Mouse (Mus musculus) hindbrain, postnatal 0 days (tissue): ENCODE measurements at regions not wholly inside any gene's neighbourhood (a gene's known extent, or its start where the extent isn't known, plus 50 kb on each side); places are given as distances from the start of the nearest gene placed in this dataset.

Source experiments
- ATAC-seq: fragments of 200-750 bp; cut with Nextera tagmentation; 2 replicates; pipeline ENCODE4 v1.8.0; 2017; ENCODE audit warnings: mild to moderate bottlenecking, moderate TSS enrichment, moderate library complexity
- DNase-seq: peaks from one replicate; pipeline ENCODE4 v3.0.0-alpha.2; 2015; ENCODE audit warnings: low spot score
- H3K27ac ChIP-seq: fragments of 300-500 bp; sonication (generic); 2 replicates; pipeline ENCODE4 v1.5.1; 2014; ENCODE audit warnings: mild to moderate bottlenecking
- H3K27me3 ChIP-seq: fragments of 300-500 bp; sonication (generic); 2 replicates; pipeline ENCODE4 v1.6.1; 2014; ENCODE audit warnings: low read length, mixed read lengths; ENCODE audit not compliant: insufficient read depth
- H3K36me3 ChIP-seq: fragments of 300-500 bp; sonication (generic); 2 replicates; pipeline ENCODE4 v1.6.1; 2014; ENCODE audit warnings: low read length, mixed read lengths; ENCODE audit not compliant: insufficient read depth
- H3K4me1 ChIP-seq: fragments of 300-500 bp; sonication (generic); 2 replicates; pipeline ENCODE4 v1.6.1; 2014; ENCODE audit warnings: antibody characterized with exemption, low read length, mixed read lengths; ENCODE audit not compliant: insufficient read depth
- H3K4me2 ChIP-seq: fragments of 300-500 bp; sonication (generic); 2 replicates; pipeline ENCODE4 v1.6.1; 2014; ENCODE audit warnings: low read depth, mild to moderate bottlenecking, low read length, moderate library complexity, mixed read lengths
- H3K4me3 ChIP-seq: fragments of 300-500 bp; sonication (generic); 2 replicates; pipeline ENCODE4 v1.5.1; 2014; ENCODE audit warnings: low read length
- H3K9ac ChIP-seq: fragments of 300-500 bp; sonication (generic); replicated peaks from 2 replicates; pipeline ENCODE4 v1.6.1; 2014; ENCODE audit warnings: mild to moderate bottlenecking, low read length, moderate library complexity, mixed read lengths
- H3K9me3 ChIP-seq: fragments of 300-500 bp; sonication (generic); 2 replicates; pipeline ENCODE4 v1.6.1; 2016; ENCODE audit warnings: low read length, mixed read lengths
- CTCF ChIP-seq: IDR thresholded peaks from 2 replicates; pipeline ENCODE4 v1.5.1; 2016; ENCODE audit warnings: antibody characterized with exemption, control low read depth, low read depth
- WGBS: fragments of 180-500 bp; shearing (Covaris S2); extraction: QIAGEN DNeasy Blood & Tissue Kit; methylation state at CpG from one replicate; pipeline ENCODE4 v1.1.7; 2014; 5-methylcytosine and 5-hydroxymethylcytosine counted together

DNA sequence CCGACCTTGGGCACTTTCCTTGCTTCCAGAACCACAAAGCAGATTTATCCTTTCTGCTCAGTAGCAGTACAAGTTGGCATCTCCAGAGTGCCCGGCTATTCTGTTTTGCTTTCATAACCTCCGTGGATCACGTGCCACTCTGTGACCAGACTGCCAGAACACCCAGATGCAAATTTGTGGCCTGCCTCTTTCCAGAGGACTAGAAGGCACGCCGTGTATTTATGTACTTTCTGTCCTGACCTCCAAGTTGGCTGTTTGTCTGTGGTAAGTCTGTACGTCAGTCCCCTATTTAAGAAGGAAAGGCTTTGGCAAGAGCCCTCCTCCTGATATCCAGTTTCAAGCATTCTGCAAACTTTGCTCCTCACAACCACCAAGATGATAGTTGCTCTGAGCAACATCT is 319.6 kb upstream of the Dynlrb2 start:
- TF ChIP-seq CTCF, result no peak
- Histone ChIP-seq H3K4me2 (no peak overlapping the region), H3K4me3 (no peak overlapping the region), H3K27ac (no peak overlapping the region), H3K9ac (no peak overlapping the region), H3K27me3 (no peaks in the 10 kb centered on the region), H3K9me3 (no peaks in the 10 kb centered on the region), H3K36me3 (no peaks in the 10 kb centered on the region), H3K4me1 (no peaks in the 10 kb centered on the region)
- ATAC-seq (no peak), DNase-seq (no peak)
- WGBS, result 84% methylated on average over 7 of the region's 7 CpGs

DNA sequence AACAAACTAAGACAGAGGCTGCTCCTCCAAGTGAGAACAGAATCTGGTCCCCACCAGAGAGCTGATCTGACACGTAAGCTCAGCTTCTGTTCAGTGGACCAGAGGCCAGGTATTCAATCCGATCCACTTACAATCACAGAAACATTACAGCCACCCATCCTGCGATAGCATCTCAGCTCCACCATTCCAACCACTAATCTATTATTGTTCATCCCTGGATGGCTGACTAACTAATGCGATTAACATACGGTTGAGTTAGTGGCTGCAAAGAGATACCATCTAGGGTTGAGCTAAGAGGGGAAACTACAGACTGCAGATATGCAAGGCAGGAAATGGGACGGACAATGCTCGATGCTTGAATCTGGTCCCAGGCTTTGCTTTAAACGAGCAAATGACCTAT is 320.5 kb upstream of the Dynlrb2 start:
- Histone ChIP-seq H3K27me3 (no peaks in the 10 kb centered on the region), H3K9ac (no peak overlapping the region), H3K4me3 (no peak overlapping the region), H3K9me3 (no peaks in the 10 kb centered on the region), H3K27ac (no peak overlapping the region), H3K4me1 (no peaks in the 10 kb centered on the region), H3K36me3 (no peaks in the 10 kb centered on the region), H3K4me2 (no peak overlapping the region)
- ATAC-seq (no peak), DNase-seq (no peak)
- 76% methylated on average over 8 of the region's 8 CpGs for WGBS
- no peak for TF ChIP-seq CTCF

DNA sequence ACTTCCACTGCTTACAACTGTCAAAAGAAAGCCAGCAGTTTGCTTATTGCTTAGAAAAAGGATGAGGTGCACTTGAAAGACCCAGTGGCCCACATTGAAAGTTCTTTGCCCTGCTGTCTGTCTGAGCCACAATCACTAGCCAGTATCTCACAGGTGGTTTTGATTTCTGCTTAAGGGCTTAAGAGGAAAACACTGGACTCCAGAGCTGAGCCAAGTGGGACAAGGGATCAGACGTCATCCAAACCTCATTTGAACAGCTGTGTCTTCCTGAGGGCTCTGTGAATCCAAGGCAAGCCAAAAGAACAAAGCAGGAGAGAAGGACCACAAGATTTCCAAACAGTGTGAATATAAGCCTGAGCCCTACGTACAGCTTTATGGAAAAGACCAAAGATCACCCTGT is 326.8 kb upstream of the Dynlrb2 start:
- DNase-seq (no peak), ATAC-seq (no peak)
- H3K4me1 ChIP-seq, result no peaks in the 10 kb centered on the region
- WGBS, result 78% methylated on average over 2 of the region's 2 CpGs
- no peak overlapping the region for H3K4me3 ChIP-seq
- no peak for TF ChIP-seq CTCF
- no peak overlapping the region for H3K9ac ChIP-seq
- no peak overlapping the region for H3K4me2 ChIP-seq
- H3K9me3 ChIP-seq, result no peaks in the 10 kb centered on the region
- H3K27me3 ChIP-seq, result no peaks in the 10 kb centered on the region
- no peak overlapping the region for H3K27ac ChIP-seq
- H3K36me3 ChIP-seq, result no peaks in the 10 kb centered on the region

DNA sequence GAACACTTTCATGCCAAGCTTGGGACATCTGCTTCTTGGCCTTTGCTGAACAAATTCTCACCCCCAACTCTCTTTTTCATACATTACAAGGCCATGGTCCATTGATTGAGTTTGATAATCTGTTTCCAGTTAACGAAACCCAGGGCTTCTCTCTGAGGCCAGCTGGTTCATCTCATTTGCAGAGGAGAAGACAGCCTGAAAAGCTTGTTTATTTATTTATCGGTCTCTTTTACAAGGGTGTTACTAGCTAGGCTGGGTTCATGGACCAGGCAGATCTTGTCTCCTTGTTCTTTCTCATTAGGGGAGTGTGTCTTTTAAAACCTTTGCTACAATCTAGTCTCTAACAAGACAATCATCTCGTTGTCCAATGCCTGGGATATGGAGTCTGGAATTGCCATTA is 329.9 kb upstream of the Dynlrb2 start:
- no peak for ATAC-seq
- Histone ChIP-seq H3K9me3 (no peaks in the 10 kb centered on the region), H3K4me3 (no peak overlapping the region), H3K36me3 (no peaks in the 10 kb centered on the region), H3K27me3 (no peaks in the 10 kb centered on the region), H3K9ac (no peak overlapping the region), H3K27ac (no peak overlapping the region), H3K4me1 (no peaks in the 10 kb centered on the region), H3K4me2 (no peak overlapping the region)
- DNase-seq, result no peak
- TF ChIP-seq CTCF, result no peak
- WGBS, result 69% methylated on average over 3 of the region's 3 CpGs

DNA sequence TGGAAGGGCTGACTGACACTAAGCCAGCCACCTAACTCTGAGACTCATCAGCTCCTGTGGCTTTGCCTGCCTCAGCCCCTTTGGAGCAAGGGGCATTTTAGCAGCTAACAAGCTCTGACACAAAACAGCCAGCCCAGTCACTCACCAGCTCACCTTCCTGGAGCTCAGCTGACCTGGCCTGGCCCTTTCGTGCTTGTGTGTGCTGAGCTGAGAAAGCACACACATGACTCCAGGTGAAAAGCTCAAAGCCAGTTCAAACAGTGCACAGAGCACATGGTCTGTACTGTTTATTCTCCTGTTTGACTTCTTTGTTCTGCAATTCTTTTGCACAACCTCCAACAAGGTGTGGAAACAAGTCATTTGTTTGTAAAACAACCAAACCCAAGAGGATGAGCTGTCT is 330.8 kb upstream of the Dynlrb2 start:
- H3K4me3 ChIP-seq, result no peak overlapping the region
- no peak overlapping the region for H3K9ac ChIP-seq
- no peak for ATAC-seq
- 71% methylated on average over 1 of the region's 1 CpGs for WGBS
- no peaks in the 10 kb centered on the region for H3K9me3 ChIP-seq
- no peak overlapping the region for H3K4me2 ChIP-seq
- H3K27ac ChIP-seq, result no peak overlapping the region
- H3K4me1 ChIP-seq, result no peaks in the 10 kb centered on the region
- no peaks in the 10 kb centered on the region for H3K36me3 ChIP-seq
- H3K27me3 ChIP-seq, result no peaks in the 10 kb centered on the region
- no peak for DNase-seq
- TF ChIP-seq CTCF, result no peak

GRCm38 (mm10) chr8:116167874-116168273 is 336.9 kb upstream of the Dynlrb2 start:
- H3K4me2 ChIP-seq, result no peak overlapping the region
- no peak for ATAC-seq
- H3K27me3 ChIP-seq, result no peaks in the 10 kb centered on the region
- H3K4me3 ChIP-seq, result no peak overlapping the region
- H3K36me3 ChIP-seq, result no peaks in the 10 kb centered on the region
- no peak overlapping the region for H3K27ac ChIP-seq
- DNase-seq, result no peak
- no peaks in the 10 kb centered on the region for H3K4me1 ChIP-seq
- no peaks in the 10 kb centered on the region for H3K9me3 ChIP-seq
- no peak for TF ChIP-seq CTCF
- no peak overlapping the region for H3K9ac ChIP-seq
- 35% methylated on average over 4 of the region's 4 CpGs for WGBS

GRCm38 (mm10) chr8:116164989-116165299 is 339.8 kb upstream of the Dynlrb2 start:
- no peak for TF ChIP-seq CTCF
- no peak overlapping the region for H3K4me3 ChIP-seq
- H3K27me3 ChIP-seq, result no peaks in the 10 kb centered on the region
- WGBS, result 16% methylated on average over 8 of the region's 8 CpGs
- H3K4me2 ChIP-seq, result peak overlapping the region; percentile 21; the same call in 1 of the 2 replicates
- no peak overlapping the region for H3K9ac ChIP-seq
- no peaks in the 10 kb centered on the region for H3K4me1 ChIP-seq
- H3K9me3 ChIP-seq, result no peaks in the 10 kb centered on the region
- ATAC-seq (no peak), DNase-seq (peak; percentile 29)
- no peak overlapping the region for H3K27ac ChIP-seq
- no peaks in the 10 kb centered on the region for H3K36me3 ChIP-seq
